Mouse (Mus musculus) B cell, adult 62 days (primary cell): Measurements from ENCODE around the gene Acsm2. TPM values are rescaled to one million over a fixed set of nuclear protein-coding genes. Genes with fewer than 3 reads are reported as not detected.

ENCODE experiments used
- total RNA-seq: library from RNA; stranded (reverse); gene quantifications from 4 replicates; pipeline ENCODE4 v1.2.4, GENCODE M21; 2023

The Acsm2 gene
- total RNA-seq, result not detected in 4 replicates

DNA sequence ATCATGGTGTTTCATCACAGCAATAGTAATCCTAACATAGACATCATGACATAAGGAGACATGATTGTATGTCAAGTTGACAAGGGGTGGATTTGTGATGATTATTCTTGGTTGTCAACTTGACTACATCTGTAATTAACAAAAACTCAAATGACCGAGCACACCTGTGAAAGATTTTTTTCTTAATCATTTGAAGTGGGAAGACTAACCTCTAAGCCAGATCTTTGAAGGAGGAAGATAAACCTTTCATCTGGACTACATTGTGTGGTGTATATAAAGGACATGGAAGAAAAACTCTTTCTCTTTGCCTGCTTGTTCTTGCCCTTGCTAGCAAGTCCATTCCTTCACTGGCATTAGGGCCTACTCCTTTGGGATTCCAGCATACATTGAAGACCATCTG lies at the start of gene Acsm2:
Acsm2 (plus strand) TSS at position 301 of the 400 bp plus-strand sequence.

DNA sequence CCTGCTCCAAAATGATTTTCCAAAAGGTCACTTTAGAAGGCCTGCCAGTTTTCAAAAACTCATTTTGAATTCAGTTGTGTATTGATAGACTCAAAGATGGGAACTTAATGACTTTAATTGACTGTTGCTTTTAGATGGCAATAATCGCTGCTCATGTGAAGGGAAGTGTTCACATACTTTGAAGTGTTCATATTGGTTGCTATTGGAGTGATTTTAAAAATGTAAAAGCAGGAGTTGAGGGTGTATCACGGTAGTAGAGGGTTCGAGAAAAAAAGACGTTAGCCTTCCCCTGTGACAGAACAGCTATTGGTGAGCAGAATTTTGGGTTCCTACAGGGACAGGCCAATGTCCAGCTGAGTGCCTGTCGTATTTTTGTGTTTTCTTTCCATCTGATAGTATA lies 35.0 kb upstream of the Acsm2 start, which contains the start of gene Acsm5:
Acsm5 (plus strand) TSS at position 301 of the 400 bp plus-strand sequence.

DNA sequence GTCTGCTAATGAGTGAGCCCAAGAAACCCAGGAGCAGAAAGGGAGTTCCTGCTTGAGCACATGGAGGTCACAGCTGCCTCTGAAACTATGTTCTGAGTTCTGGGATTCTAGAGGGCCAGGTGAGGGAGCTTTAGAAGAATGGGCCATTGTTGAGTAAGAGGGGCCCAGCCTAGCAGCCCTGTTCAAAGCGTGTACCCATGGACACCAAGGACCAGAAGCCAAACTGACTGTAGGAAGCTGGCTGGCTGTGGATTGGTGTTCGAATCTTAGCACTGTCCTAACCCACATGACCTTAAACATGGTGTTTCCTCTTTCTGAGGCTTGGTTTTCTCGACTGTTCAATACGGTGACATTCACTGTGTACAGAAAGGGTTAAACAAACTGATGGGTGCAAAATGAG lies 30.8 kb upstream of the Acsm2 start, which contains the start of gene Pdilt:
Pdilt (minus strand) TSS at position 101 of the 400 bp plus-strand sequence.

DNA sequence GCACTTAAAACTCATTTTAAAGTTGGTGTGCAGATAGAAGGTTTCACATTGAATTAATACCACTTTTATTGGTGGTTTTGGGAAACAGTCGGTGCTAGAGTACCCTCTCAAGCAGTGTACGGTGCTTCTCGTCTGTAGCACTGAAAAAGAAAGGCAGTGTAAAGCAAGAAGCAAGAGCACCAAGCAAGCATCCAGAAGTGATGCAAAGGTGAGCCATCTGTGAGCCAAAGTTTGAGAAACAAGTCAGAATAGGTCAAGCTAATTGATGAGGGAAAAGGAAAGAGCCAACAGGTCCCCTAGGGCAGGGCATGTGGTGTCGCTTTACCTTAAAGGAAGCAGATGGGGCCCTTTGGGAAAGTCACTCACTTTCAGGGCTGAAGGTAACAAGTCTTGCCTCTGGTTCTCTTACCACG lies 52.5 kb downstream of the Acsm2 start, which contains the start of gene Acsm1:
Acsm1 (plus strand) TSS at position 363 of the 413 bp plus-strand sequence.

Other genes starting within 250 kb of the Acsm2 start
- not detected in 4 replicates for gene Gp2, start 95.1 kb upstream of the Acsm2 start, total RNA-seq
- not detected in 4 replicates for gene Umod, start 75.1 kb upstream of the Acsm2 start, total RNA-seq
- gene Acsm5, start 34.9 kb upstream of the Acsm2 start, total RNA-seq, result not detected in 4 replicates
- not detected in 4 replicates for gene Pdilt, start 30.9 kb upstream of the Acsm2 start, total RNA-seq
- not detected in 4 replicates for gene Acsm1, start 52.7 kb downstream of the Acsm2 start, total RNA-seq
- gene Acsm4, start 135.7 kb downstream of the Acsm2 start, total RNA-seq, result not detected in 4 replicates
- gene Thumpd1, start 166.5 kb downstream of the Acsm2 start, total RNA-seq, result 82.5 to 96.7 TPM (median 89.0 TPM) in 4 replicates
- not detected in 4 replicates for gene Acsm3, start 206.6 kb downstream of the Acsm2 start, total RNA-seq
- gene Rexo5, start 239.7 kb downstream of the Acsm2 start, total RNA-seq, result 7.9 to 13.1 TPM (median 10.2 TPM) in 4 replicates
- 2.4 to 4.8 TPM (median 4.1 TPM) in 4 replicates for gene Eri2, start 239.7 kb downstream of the Acsm2 start, total RNA-seq